Mouse (Mus musculus) R1 (cell line): ENCODE data around the gene Thoc3.
A peak's percentile ranks its signal among the peaks of the same experiment; 100 is the strongest.
"Not testable (repeated sequence)": the region's sequence is repeated elsewhere in the genome, so short reads cannot be mapped to it uniquely, and the experiment has no call there.

Experiments
- DNase-seq: peaks from one replicate; pipeline ENCODE4 v3.0.0-alpha.2; 2018; ENCODE audit warnings: low read depth, low spot score

Thoc3 gene

DNA sequence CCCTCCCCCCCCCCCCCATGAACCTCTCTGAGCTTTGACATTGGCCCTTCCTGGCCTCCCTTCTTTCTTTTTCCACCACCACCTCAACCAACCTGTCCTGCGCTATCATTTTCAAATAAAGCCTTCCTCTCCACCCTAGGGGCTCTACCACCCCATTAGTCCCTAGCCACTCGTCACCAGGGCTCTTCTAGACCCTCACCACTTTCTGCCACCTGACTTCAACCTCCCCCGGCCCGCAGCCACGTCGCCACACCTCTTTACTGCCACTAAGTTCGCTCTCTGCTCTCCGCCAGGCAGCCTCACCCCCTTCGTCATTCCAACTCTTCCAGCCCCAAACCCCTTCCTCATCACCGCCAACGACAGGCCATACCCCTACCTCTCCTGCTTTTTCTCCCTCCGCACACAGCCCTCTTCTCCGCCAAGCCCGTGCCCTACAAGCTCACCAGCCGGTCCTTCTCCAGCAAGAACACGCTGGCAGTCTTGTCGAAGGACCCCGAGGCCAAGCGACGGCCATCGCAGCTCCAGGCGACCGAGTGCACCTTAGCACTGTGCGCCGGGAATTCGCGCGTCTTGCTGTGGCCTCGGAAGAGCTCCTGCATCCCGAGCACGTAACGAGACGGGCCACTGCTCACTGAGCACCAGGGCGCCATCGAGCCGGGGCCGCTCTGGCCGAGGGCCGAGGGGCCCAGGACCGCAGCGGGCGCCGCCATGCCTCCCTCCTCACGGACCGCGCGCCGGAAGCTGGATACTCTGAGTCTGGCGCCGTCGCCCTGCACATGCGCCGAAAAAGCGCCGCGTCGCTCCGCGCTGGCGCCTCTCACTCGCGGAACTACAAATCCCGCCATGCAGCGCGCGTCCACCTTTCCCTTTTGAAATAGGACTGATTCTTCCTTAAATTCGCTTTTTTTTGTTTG is at the start of gene Thoc3:
Gene Thoc3 (minus strand): TSS at position 752 of the 914 bp plus-strand sequence.
- DNase-seq = peak; percentile 94

DNA sequence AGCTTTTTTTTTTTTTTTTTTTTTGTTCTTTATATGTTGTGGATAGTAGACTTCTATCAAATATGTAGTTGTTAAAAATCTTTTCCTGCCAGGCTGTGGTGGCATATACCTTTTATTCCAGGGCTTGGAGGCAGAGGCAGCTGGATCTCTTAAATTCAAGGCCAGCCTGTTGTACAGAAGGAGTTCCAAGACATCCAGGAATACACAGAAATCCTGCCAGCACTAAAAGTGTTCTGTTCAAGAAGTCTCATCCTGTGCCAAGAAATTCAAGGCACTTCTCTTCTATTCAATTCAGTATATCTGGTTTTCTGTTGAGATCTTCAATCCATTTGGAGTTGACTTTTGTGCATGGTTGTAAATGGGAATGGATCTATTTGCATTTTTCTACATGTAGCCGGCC is 37.3 kb upstream of the Thoc3 start:
- no peak for DNase-seq

DNA sequence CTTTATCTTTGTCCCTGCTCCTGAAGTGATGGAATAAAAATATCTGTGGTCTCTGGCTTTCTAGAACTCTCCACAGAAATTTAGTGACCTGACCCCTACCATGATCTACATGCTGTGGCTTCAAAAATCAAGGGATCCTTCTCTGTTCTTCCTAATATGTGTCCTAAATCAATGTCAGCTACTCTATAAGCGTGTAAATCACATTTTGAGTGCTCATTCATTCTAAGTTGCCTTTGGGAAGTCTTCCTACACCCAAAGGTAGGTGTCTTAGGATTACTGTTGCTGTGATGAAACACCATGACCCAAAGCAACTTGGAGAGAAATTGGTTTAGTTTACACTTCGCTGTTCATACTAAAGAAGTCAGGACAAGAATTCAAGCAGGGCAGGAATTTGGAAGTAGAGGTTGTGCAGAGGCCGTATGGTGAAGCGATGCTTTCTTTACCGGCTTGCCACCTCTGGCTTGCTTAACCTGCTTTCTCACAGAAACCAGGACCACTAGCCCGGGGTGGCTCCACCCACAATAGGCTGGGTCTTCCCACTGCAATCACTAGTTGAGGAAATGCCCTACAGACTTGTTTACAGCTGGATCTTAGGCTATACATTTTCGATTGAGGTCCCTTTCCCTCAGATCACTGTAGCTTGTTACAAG is 36.1 kb upstream of the Thoc3 start:
- peak; percentile 60 for DNase-seq

DNA sequence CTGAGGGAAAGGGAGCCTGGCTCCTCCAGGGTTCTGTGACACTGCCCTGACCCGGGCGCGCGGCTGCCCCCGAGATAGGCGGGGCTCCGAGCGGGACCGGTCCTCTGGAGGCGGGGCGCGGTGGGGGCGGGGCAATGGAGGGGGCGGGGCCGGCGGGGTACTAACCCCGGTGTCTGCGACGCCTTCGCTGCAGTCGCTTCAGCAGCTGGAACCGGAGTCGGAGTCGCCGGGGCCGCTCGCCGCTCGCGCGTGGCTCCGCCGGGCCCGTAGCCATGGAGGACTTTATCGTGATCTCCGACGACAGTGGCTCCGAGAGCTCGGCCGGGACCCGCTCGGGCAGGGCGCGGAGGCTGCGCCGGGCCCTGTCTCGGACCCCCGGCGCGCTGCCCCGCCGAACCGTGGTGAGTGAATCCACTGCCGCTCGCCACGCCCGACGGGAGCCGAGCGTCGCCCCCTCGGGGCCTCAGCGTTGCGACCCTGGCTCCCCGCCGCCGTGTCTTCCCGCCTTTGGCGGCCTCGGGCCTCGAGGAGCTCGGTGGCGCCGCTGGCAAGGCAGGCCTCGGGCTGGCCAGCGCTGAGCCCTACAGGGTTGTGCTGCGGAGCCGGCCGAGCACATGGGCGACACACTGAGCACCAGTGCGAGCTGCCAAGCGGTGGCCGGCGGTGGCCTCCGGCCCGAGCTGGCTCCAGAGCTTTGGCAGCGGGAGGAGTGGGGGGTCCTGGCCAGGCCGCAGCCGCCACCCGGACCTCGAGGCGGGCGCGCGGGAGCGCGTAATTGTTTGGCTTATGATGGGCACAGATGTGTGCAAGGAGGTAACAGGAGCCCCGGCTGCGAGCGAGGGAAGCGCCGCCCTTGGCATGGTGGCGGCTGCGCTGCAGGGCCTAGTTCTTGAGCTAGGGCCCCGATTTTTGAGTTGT is 35.2 kb upstream of the Thoc3 start, which contains the start of gene Simc1:
Gene Simc1 (plus strand): TSS at position 176 of the 918 bp plus-strand sequence.
- peak; percentile 66 for DNase-seq

DNA sequence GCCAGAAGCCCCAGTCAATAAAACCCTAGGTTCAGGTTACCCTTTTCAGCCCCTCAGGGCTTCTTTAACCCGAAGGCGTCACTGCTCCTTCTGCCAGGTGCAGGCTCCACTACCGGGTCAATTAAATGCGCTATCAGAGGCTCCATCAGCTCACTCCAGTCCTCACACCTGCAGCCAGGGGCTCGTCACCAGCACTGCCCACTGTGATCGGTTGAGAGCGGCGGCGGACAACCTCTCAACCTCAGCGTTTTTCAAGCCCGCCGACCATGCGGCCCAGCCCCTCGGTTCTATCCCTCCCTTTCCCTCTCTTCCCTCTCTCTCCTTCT is 34.6 kb upstream of the Thoc3 start:
- DNase-seq = no peak

DNA sequence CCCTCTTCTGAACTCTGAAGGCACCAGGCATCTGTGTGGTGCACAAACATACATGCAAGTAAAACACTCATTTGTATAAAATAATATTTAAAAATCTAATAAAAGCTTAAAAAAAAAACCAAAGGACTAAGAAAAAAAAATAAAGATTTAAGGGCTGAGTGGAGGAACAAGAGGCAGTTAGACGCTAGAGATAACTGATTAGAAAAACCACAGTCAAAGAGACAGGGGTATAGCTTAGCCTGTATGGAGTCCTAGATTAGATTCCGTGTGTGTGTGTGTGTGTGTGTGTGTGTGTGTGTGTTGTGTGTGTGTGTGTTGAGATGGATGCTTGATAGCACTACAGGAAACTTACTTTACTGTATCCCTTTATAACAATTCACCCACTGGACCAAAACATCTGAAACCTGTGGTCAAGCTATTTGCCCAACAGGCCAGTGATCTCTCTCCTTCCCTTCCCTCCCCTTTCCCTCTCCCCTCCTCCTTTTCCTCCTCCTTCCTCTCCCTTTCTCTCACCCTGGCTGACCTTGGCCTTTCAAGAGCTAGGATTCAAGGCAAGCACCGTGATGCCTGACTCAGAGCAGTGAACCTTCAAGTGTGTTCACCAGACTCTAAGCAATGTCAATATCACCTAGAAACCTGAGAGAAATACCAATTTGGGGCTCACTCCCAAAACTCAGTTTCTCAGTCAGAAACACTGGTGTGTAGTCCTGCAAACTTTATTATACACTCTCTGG is 33.5 kb upstream of the Thoc3 start:
- DNase-seq = no peak

DNA sequence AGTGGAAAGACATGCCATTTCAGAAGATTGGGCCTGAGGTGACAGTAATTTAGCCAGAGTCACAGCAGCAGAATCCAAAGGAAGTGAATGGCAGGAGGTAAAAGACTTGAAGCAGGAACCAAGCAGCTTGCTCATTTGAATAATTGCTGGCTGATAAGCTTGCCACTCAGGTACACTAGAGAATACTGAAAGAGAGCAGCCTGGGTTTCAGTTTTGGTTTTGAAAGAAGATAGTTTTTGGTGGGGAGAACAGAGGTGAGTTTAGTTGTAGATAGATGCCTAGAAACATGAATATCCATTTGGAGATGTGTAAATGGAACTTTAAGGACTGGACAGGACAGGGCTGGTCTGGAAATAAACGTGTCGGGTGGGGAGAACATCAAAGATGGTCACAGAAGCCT is 32.7 kb upstream of the Thoc3 start:
- no peak for DNase-seq

DNA sequence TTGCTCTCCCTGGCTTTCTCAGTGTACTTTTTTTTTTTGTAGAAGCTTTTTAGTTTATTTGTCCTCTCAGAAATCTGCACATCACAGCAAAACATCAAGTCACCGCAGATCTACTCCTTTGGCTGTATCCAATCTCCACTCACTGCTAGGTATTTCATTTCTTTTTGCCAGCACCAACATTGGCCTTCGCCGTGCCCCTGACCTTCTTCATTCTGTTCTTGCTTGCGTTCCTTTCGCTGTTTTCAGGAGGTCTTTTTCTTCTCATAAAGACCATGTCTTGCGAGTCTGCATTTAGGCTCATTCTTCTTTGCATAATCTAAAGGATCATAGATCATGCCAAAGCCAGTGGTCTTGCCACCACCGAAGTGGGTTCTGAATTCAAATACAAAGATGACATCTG is 30.9 kb upstream of the Thoc3 start:
- DNase-seq = not testable (repeated sequence)

DNA sequence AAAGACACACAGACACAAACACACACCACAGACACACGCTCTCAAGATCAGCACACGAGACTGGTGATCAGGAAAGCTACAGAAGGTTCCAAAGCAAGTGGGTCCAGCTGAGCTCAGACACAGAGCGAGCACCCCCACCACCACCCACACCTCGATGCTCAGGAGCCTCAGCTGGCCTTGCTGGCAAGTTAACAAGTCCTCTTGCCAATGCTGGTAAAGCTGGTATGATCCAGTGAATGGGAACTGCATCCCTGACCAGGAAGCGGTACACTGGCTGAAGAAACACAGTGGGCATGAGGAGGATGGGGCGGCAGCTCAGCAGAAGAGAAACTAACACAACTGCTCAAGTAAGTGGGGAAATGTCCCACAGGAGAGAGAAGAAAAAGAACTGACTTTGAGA is 22.7 kb upstream of the Thoc3 start:
- no peak for DNase-seq

DNA sequence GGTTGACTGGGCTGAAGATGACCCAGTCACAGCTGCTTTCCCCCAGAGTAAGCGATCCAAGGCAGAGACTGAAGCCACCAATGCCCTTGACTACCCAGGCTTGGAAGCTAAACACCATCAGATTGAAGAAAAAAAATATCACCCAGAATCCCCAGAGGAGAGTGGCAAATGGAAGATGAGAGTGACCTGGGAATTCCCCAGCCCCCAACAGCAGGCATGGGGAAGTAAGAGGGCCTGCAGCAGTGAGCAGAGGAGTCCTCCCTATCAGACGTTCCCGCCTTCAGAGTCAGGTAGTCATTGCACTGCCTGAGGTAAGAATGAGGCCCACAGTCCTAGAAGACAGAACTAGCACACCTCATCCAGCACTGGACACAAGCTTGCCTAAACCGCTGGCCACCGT is 21.8 kb upstream of the Thoc3 start:
- no peak for DNase-seq

DNA sequence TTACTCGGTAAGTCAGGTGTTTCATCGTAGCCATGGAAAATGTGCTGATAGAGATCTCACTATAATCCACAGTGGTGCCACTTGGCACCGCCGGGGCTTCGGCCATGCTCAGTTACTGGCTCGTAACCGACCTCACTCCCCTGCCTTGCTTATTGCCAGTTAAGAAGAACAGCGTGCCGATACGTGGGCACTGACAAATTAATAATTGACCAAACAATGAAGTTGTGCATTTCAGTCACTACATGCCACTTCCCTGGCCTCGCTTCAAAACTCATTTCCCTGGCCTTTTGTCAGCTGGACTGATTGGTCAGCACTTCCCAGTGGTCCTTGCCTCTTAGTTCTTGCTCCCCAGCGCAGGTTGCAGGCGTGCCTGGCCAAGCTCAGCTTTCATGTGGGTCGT is 12.8 kb upstream of the Thoc3 start:
- DNase-seq = no peak

DNA sequence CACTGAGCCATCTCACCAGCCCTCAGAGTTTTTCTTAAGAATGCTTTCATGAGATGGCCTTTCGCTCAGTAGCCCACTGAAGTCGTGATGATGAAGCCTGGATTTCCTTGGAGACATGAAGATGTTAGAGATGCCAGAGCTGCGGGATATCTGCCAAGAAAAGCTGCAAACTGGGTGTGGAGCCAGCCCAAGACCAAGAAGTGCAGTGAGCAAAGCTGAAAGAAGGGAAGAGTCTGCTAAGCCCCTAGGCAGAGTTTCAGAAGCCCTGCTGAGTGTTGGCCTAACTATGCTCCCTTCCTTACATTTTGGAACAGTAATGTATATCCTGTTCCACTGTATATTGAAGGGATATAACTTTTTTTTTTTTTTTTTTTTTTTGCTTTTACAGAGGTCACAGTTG is 10.6 kb upstream of the Thoc3 start:
- no peak for DNase-seq

DNA sequence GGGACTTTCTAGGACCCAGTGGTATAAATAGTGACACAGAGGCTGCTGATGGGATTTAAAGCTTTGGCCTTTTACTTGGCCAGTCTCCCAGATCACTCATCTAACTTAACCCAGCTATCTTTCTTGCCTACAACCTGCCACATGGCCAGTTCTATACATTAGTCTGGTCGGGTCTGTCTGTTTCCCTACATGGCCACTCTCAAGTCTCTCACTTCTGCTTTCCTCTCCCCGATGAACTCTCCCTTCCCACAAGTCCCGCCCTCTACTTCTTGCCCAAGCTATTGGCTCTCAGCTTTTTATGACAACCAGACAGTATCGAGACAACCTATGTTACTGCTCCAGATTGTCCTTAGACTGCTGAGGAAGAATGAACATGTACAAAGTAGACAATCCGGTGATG is 7.1 kb upstream of the Thoc3 start:
- DNase-seq = no peak

DNA sequence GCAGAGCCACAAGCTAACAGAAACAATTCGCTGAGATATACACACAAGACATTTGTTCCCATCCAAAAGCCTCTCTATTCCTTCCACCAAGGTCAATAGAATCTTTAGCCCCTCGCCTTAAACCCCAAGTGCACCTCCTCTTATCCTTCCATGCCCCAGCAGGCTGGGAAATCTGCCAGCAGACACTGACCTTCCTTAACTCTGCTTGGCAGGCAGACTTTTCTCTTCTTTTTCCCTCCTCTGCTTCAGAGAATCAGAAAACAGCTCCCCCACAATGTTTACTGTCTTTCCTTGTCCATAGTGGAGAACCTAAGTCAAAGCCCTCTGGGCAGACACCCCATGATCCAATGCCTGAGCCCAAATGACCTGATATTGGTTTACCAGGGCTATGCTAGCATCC is 6.3 kb upstream of the Thoc3 start:
- DNase-seq = no peak

DNA sequence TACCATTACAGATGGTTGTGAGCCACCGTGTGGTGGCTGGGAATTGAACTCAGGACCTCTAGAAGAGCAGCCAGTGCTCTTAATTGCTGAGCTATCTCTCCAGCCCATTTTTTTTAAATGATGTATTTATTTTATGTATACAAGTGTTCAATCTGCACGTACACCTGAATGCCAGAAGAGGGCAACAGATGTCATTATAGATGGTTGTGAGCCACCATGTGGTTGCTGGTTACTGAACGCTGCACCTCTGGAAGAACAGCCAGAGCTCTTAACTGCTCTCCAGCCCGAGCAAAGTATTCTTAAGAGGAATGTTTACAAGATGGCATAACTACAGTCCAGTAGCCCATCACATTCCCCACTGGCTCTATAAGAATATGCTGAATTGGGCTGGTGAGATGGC is 3.3 kb upstream of the Thoc3 start:
- peak; percentile 67 for DNase-seq

DNA sequence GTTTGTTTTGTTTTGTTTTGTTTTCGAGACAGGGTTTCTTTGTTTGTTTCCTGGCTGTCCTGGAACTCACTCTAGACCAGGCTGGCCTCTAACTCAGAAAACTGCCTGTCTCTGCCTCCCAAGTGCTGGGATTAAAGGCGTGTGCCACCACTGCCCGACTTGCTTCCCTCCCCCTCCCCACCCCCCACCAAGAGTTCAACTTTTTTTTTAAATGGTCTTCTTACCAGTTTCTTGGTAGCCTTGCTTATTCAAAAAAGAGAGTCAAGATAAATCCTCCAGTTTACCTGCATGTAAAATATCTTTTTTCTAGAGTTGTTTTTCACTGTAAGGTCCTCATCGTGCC is 334 bp upstream of the Thoc3 start:
- no peak for DNase-seq

DNA sequence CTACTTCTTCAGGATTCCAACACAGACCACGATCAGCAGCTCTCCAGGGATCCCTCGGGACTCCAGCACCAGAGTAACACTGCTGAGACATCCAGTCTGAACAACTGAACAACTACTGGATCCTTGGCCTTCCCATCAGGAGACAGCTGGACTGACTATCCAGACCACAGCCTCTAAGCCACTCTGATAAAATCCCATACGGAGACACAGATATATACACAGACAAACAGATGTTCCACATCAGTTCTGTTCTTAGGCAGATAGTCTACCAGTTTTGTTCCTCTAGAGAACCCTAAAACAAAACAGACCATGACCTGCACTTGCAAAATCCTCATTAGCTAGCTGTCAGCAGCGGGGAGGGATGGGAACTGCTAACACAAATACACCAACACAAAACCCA is 9.4 kb downstream of the Thoc3 start:
- no peak for DNase-seq

DNA sequence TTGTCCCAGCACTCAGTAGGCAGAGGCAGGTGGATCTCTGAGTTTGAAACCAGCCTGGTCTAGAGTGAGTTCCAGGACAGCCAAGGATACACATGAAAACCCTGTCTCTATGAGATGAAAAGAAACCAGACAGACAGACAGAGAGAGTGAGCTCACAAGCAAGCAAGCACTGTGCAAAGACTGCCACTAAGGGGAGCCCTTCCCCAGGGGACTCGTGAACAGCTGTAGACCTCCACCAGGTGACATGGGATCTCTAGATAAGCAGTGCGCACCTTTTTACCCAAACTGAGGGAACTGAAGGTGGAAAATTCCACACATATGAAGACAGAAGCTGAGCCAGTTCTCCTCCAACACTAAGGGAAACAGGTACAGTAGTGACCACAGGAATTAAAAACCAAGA is 11.6 kb downstream of the Thoc3 start:
- peak; percentile 70 for DNase-seq

DNA sequence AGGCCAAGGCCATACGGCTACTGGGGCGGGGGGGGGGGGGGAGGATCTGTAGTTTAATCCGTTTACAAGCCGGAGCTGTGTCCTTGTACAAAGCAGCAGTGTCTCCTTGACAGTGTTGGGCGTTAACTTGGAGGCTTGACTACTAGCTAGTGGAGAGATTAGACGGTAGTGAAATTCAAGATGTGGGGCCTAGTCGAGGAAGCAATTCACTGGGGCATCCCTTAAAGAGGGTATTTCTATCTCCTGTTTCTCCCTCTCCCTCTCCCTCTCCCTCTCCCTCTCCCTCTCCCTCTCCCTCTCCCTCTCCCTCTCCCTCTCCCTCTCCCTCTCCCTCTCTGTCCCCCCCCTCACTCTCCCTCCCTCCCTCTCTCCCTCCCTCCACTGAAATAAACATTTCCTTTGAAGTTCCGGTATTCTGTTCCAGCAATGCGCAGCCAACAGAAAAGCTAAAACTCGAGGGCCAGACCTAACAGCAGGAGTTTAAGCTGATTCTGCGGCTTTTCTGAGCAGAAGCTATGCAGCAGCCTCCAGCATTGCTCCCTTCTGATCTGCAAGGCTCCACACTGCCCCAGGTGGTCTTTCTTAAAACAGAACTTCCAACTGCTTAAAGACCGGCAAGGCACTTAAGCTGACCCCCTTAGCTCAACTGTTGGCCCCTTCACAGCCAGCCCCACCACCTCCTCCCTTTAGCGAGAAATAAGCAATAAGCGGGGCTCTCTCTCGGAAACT is 21.0 kb downstream of the Thoc3 start:
- peak; percentile 83 for DNase-seq

DNA sequence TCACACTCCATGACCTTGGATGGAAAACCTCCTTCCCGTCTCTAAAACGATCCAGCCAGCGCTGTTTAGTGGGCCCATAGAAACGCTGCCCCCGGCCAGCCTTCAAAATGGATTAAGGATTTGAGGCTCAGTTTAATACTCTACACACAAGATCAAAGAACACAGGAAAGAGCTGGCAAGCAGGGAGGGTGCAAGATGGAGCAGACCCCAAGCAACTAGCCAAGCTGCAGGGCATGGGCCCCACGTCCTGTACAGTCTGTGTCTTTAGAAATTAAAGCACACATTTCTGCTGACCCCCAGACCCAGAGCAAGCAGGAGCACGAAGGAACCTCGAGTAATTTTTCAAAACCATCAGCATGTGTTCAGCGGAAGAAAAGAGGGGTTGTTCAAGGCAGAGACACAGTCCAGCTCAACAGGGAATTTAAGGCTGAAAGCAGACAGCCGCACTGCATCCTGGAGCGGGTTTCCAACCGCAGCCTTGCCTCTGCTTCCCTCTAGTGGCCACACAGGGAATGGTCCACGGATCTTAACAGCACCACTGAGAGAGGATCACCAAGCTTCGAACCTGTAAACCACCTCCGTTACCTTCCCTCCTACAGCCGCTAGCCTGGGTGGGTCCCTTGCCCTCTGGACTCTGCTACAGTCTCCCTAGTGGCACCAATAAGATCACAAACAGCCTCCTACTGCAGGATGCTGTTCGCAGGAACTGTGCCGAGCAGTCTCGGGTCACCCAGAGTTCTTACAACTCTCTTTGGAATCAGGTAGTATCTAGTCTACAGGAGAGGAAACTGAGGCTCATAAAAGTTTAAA is 21.8 kb downstream of the Thoc3 start:
- DNase-seq = peak; percentile 76
